Mouse (Mus musculus) cortical plate, adult 2 months (tissue): ENCODE data around the gene Slc16a3.

Source experiments
- CTCF ChIP-seq: fragments of 200-500 bp; IDR thresholded peaks from 2 replicates; pipeline ENCODE4 v1.5.1; 2011; ENCODE audit warnings: mild to moderate bottlenecking, control low read depth, low read length; ENCODE audit not compliant: insufficient read depth; ENCODE audit errors: extremely low read depth
- POLR2A ChIP-seq: fragments of 200-500 bp; IDR thresholded peaks from 2 replicates; pipeline ENCODE4 v1.6.1; 2011; ENCODE audit warnings: mild to moderate bottlenecking, low read length, control low read depth; ENCODE audit not compliant: insufficient read depth; ENCODE audit errors: extremely low read depth

GRCm38 (mm10) chr11:120903159-120903850, 45.0 kb upstream of the Slc16a3 start:
- TF ChIP-seq CTCF (no peak), POLR2A (no peak)
